Mouse (Mus musculus) kidney, embryonic 16.5 days (tissue): ENCODE results near the gene Psmb5. TPM values are rescaled to one million over a fixed set of nuclear protein-coding genes. Genes with fewer than 3 reads are reported as not detected.
A peak's percentile ranks its signal among the peaks of the same experiment; 100 is the strongest.

ENCODE experiments used
- ATAC-seq: fragments of 200-750 bp; cut with Nextera tagmentation; 2 replicates; pipeline ENCODE4 v1.8.0; 2017; ENCODE audit warnings: moderate TSS enrichment; ENCODE audit not compliant: low FRiP score, low TSS enrichment
- H3K27ac ChIP-seq: fragments of 300-500 bp; sonication (generic); 2 replicates; pipeline ENCODE4 v1.5.1; 2014; ENCODE audit warnings: low read length
- H3K27me3 ChIP-seq: fragments of 300-500 bp; sonication (generic); 2 replicates; pipeline ENCODE4 v1.6.1; 2014; ENCODE audit warnings: low read length, control low read depth, mixed read lengths; ENCODE audit not compliant: insufficient read depth
- H3K36me3 ChIP-seq: fragments of 300-500 bp; sonication (generic); 2 replicates; pipeline ENCODE4 v1.6.1; 2014; ENCODE audit warnings: low read length, control low read depth, mixed read lengths; ENCODE audit not compliant: insufficient read depth
- H3K4me1 ChIP-seq: fragments of 300-500 bp; sonication (generic); 2 replicates; pipeline ENCODE4 v1.6.1; 2014; ENCODE audit warnings: low read length, control low read depth, mixed read lengths; ENCODE audit not compliant: insufficient read depth
- H3K4me2 ChIP-seq: fragments of 300-500 bp; sonication (generic); replicated peaks from 2 replicates; pipeline ENCODE4 v1.6.1; 2014; ENCODE audit warnings: low read depth, low read length
- H3K4me3 ChIP-seq: fragments of 300-500 bp; sonication (generic); 2 replicates; pipeline ENCODE4 v1.5.1; 2014; ENCODE audit warnings: mild to moderate bottlenecking, low read length
- H3K9ac ChIP-seq: fragments of 300-500 bp; sonication (generic); replicated peaks from 2 replicates; pipeline ENCODE4 v1.6.1; 2014; ENCODE audit warnings: low read length
- H3K9me3 ChIP-seq: fragments of 300-500 bp; sonication (generic); 2 replicates; pipeline ENCODE4 v1.6.1; 2016; ENCODE audit warnings: low read length, control low read depth
- WGBS: fragments of 180-500 bp; shearing (Covaris S2); extraction: QIAGEN DNeasy Blood & Tissue Kit; methylation state at CpG from one replicate; pipeline ENCODE4 v1.1.7; 2014; 5-methylcytosine and 5-hydroxymethylcytosine counted together
- polyA plus RNA-seq: library from polyadenylated mRNA; unstranded; fragments of >200 nt; fragmentation: Nextera tagmentation; extraction: Ambion mirVana; gene quantifications from 2 replicates; pipeline ENCODE4 v1.2.1, GENCODE M21; 2015

The Psmb5 gene
- polyA plus RNA-seq, 1 experiment from 2014 or later, result 471 TPM

DNA sequence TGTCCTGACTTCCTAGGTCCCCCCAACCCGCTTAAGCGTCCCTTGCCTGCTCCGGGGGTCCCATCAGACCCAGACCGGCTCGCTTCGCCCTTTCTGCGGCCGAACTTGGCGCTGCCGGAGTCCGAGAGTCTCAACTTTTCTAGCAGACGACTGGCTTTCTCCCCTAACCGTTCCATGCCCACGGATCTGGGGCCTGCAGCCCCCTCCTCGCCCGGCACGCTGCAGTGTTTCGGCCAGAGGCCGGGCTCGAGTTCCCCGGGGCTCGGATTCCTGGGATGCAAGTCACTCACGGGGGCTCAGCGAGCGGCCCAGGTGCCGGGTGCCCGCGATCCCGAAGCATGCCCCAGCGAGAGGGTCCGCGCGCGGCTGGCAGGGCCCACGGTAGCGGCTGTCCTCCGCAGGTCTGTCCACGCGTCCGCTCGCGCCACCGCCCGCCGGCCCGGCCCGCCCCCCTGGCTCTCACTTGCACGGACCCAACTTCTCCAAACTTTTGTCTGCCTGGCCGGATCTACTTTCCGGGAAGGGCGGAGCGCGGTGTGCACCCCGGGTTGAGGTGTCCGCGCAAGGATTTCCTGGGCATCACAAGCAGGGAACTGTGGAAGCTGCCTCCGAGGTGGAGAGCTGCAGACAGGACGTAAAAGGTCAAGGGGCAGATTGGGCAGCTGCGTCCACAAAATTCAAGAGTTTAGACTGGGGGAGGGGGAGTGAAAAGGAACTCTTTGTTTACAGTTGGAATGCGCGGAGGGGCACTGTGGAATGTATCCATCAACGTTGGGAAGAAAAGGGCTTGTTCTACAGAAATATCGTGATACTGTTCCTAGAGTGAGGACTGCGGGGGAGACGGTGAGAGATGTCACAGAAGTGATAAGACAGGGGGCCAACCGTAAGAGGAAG is 40.5 kb downstream of the Psmb5 start, which contains the start of gene Ajuba:
Ajuba (minus strand) TSS at position 470 of the 894 bp plus-strand sequence.
- Histone ChIP-seq H3K27me3 (no peaks in the 10 kb centered on the region), H3K27ac (peak within 1 kb of the TSS; percentile 98), H3K4me3 (peak within 1 kb of the TSS; percentile 93), H3K4me1 (peaks cover 34% of the 10 kb centered on the region), H3K9me3 (no peaks in the 10 kb centered on the region), H3K9ac (peak within 1 kb of the TSS; percentile 98), H3K4me2 (peak within 1 kb of the TSS; percentile 81), H3K36me3 (0 out of 2 replicates have a peak, but pooled peaks cover 4% of the 10 kb centered on the region)
- WGBS, result under 1% methylated on average over 66 of the region's 66 CpGs
- peak; percentile 72 for ATAC-seq

DNA sequence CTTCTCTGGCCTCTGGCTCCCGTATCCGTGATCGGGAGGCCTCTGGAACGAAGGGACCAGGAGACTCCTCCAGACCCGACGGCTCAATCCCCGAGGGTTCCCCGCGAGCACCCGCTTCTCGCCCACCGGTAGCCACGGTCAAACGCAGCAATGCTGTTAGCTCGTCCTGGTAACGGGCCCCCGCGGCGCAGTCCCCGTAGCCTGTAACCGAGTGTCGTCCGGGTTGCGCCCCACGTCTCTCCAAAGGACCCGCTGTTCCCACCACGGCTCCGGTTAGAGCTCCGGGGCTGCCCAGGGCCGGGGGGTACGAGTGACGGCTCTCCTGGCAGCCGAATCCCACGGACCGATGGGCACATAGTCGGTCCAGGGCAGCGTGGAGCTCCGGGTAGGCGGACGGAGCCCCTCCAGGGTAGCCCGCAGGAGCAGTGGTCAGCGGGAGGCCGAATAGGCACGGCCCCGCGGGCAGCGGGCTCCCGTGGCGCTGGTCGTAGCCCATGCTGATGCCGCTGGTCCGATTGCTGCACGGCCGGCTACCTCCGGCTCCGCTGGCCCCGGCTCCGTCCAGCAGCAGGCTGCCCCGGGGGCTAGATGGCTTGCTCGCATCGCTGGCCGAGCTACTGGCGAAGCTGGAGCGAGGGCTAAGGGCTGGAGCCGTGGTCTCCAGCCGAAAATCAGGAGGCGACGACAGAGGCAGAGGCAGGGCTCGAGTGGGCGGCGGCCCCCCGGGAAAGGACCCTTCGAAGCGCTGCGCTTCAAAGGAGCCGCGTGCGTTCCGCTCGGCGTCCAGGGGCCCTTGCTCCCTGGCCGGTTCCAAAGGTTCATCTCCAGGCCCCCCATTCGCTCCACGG is 41.4 kb downstream of the Psmb5 start:
- peak overlapping the region; percentile 81 for H3K4me2 ChIP-seq
- under 1% methylated on average over 83 of the region's 84 CpGs for WGBS
- no peaks in the 10 kb centered on the region for H3K27me3 ChIP-seq
- H3K9me3 ChIP-seq, result no peaks in the 10 kb centered on the region
- H3K27ac ChIP-seq, result peak overlapping the region; percentile 98
- peak; percentile 2; the same call in 1 of the 2 replicates for ATAC-seq
- H3K4me1 ChIP-seq, result peaks cover 42% of the 10 kb centered on the region
- peak overlapping the region; percentile 93 for H3K4me3 ChIP-seq
- H3K36me3 ChIP-seq, result peaks cover 10% of the 10 kb centered on the region
- peak overlapping the region; percentile 98 for H3K9ac ChIP-seq

DNA sequence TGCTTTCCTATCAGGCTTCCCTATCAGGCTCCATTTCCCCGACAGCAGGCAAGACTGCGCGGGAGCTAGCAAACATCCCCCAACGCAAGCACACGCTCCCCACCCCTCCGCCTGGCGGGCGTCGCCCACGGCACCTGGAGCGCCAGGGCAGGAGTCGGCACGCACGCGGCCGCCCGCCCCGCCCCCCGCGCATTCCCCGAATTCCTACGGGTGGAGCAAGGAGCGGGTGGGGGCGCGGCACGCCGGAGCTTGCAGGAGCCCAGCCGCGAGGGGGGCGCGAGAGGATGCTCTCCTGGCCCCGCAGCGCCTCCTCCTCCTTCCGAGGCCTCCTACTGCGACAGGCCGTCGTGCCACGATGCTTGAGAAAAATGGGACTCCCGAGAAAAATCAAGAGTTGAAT is 42.2 kb downstream of the Psmb5 start:
- Histone ChIP-seq H3K36me3 (peaks cover 18% of the 10 kb centered on the region), H3K27ac (peak overlapping the region; percentile 98), H3K4me3 (peak overlapping the region; percentile 93), H3K9ac (peak overlapping the region; percentile 98), H3K4me1 (peaks cover 43% of the 10 kb centered on the region), H3K4me2 (peak overlapping the region; percentile 81), H3K27me3 (no peaks in the 10 kb centered on the region), H3K9me3 (no peaks in the 10 kb centered on the region)
- WGBS, result under 1% methylated on average over 37 of the region's 39 CpGs
- ATAC-seq, result peak; percentile 21; the same call in 1 of the 2 replicates

DNA sequence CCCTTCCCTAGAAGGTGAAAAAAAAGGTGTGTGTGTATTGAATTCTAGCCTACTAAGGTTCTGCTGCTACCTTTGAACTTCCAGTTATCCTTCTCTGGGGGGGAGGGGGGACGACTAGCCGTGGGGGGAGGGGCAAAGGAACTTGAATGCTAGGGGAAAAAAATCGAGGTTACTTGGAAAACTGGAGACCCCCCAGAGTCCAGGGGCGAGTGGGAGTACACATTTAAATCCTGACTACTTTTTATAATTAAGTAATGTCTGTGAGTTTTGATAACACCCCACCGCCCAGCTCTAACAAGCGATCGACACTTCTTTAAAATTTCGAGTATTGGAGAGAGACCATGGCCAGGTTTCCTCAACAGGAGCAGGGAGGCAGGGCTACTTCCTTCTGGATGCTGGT is 42.8 kb downstream of the Psmb5 start:
- Histone ChIP-seq H3K4me2 (peak overlapping the region; percentile 81), H3K27ac (peak overlapping the region; percentile 98), H3K9ac (peak overlapping the region; percentile 98), H3K9me3 (no peaks in the 10 kb centered on the region), H3K36me3 (peaks cover 22% of the 10 kb centered on the region), H3K4me3 (peak overlapping the region; percentile 93), H3K4me1 (peaks cover 43% of the 10 kb centered on the region), H3K27me3 (no peaks in the 10 kb centered on the region)
- ATAC-seq, result no peak
- WGBS, result 5% methylated on average over 8 of the region's 8 CpGs

DNA sequence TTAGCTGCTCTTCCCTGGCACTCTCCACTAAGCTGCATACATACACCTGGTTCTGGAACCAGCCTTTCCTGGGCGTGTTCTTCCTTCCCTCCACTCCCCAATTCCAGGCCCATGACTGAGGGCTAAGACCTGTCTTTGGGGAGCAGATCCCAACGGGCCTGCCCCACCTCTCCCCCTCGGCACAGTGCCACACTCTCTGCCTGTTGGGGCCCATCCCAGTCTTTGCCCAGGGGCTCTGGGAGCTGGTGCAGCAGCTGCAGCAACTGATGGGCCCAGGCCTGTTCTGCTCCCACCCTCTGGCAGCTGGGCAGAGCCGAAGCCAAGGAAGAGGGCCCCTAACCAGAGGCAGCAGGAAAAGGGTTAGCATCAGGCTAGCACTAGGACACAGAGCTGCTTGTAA is 43.6 kb downstream of the Psmb5 start:
- Histone ChIP-seq H3K4me1 (peaks cover 49% of the 10 kb centered on the region), H3K36me3 (peaks cover 28% of the 10 kb centered on the region), H3K9me3 (no peaks in the 10 kb centered on the region), H3K27me3 (no peaks in the 10 kb centered on the region), H3K4me3 (peak overlapping the region; percentile 93), H3K4me2 (peak overlapping the region; percentile 81), H3K27ac (0 out of 2 replicates have a peak overlapping the region, but pooled peaks have one; percentile 23), H3K9ac (peak overlapping the region; percentile 98)
- ATAC-seq, result no peak
- WGBS, result 19% methylated on average over 4 of the region's 4 CpGs

DNA sequence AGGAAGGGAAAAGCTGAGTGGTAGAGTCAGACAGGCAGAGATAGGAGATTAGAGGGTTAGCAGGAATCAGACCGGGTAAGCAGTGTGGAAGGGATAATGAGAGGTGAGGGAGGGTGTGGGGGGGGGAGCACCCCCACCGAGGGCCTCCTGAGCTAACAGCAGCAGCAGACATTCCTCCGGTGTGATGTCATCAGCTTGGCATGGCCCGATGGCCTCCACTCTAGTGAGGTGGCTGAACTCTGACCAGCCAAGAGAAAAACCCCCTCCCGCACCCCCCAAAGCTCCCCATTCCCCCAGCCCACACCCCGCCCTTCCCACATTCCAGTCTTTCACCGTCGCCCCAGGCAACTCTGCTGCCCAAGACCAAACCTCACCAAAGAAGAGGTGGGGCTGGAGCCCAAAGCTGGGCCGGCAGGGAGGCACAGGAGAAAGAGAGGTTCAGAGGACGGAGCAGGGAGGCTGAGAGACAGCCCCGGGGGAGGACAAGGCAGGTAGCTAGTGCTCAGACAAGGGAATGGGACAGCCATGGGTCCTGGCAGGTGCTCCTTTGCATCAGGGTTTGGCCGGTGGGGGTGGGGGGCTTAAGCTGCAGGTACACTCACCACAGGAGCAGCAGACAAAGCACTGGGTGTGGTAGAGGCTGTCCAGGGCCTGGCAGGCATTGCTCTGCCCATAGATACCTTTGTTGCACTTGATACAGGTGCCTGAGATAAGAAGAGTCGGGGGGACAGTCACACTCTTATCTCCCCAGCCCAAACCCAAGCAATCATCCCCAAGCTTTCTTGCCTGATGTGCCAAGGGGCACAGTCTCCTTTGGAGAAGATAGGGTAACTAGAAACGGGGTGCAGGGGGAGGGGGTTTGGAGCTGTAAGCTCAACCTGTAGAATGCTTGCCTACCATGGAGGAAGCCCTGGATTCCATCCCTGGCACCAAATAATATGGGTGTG is 44.8 kb downstream of the Psmb5 start:
- peak overlapping the region; percentile 79 for H3K27ac ChIP-seq
- WGBS, result 16% methylated on average over 12 of the region's 14 CpGs

DNA sequence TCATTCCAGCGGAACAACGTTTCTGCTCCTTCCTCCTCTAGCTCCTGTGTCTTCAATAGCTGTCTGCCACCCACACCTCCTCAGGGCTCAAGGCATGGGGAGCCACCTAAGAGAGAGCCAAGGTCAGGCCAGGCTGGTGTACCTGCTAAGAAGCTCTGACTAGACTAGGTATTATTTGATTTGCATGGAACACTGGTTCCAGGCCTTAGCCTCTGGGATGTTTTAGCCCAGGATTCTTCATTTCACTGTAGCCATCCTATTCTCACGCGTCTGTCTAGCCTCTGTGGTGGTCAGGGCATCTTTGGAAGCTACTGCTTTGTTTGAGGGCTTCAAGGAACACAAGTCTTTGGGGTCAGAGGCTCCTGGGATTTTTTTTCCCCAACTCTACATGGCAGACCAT is 45.7 kb downstream of the Psmb5 start:
- peaks cover 46% of the 10 kb centered on the region for H3K36me3 ChIP-seq
- 66% methylated on average over 4 of the region's 4 CpGs for WGBS
- H3K27me3 ChIP-seq, result no peaks in the 10 kb centered on the region
- no peaks in the 10 kb centered on the region for H3K9me3 ChIP-seq
- no peak for ATAC-seq
- H3K4me2 ChIP-seq, result peak overlapping the region; percentile 81; the same call in 1 of the 2 replicates
- H3K9ac ChIP-seq, result peak overlapping the region; percentile 14
- H3K4me3 ChIP-seq, result no peak overlapping the region
- H3K4me1 ChIP-seq, result peaks cover 43% of the 10 kb centered on the region
- H3K27ac ChIP-seq, result peak overlapping the region; percentile 79

More for the DNA sequence above, 44.8 kb downstream of the Psmb5 start:
- Histone ChIP-seq H3K4me3 (peak overlapping the region; percentile 93), H3K4me1 (peaks cover 43% of the 10 kb centered on the region), H3K9ac (peak overlapping the region; percentile 98), H3K27me3 (no peaks in the 10 kb centered on the region), H3K4me2 (peak overlapping the region; percentile 81), H3K9me3 (no peaks in the 10 kb centered on the region), H3K36me3 (peaks cover 37% of the 10 kb centered on the region)
- peak; percentile 52 for ATAC-seq

DNA sequence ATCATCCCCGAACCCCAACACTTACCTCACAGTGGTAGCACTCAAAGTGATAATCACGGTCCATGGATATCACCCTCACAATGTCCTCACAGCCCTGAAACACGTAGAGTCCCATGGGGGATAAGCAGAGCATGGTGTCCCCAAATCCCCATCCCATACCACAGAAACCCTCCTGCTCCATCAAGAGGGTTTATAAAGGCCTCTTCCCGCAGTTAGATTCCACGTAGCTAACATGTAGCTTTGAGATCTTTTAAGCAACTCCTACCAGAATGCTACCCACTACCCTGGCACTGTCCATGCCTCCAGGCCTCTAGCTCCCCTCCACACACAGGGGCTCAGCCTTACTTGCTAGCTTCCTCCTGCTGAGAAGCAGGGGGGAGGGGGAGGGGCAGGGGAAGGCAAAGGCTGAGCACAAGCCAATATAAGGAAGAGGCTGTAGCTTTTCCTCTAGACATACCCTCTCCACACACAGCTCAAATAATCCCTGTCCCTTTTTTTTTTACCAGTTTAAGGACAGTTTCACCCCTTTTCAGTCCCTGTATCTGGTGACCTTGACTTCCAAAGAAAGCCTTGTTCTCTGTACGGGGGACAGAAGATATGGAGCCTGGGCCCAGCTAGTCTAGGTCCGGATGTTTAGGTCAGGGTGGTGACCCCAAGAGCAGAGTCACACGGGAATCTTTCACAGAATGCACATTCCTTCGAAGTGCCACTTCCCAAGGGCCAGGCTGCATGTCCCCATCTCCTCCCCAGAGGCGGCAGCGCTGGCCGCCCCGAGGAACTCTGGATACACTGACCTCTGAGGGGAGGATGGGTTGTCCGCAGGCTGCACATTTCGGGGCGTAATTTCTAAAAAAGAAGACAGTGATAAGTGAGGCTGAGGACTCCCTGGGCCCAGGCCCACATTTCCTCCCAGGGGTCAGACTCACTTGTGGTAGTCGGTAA is 48.1 kb downstream of the Psmb5 start:
- ATAC-seq, result no peak
- WGBS, result 60% methylated on average over 17 of the region's 17 CpGs
- Histone ChIP-seq H3K4me1 (peaks cover 39% of the 10 kb centered on the region), H3K27me3 (no peaks in the 10 kb centered on the region), H3K4me2 (no peak overlapping the region), H3K9me3 (no peaks in the 10 kb centered on the region), H3K4me3 (no peak overlapping the region), H3K36me3 (peaks cover 47% of the 10 kb centered on the region), H3K27ac (0 out of 2 replicates have a peak overlapping the region, but pooled peaks have one; percentile 8), H3K9ac (no peak overlapping the region)
